Mouse (Mus musculus): ENCODE results near the gene Zdhhc11. TPM values are rescaled to one million over a fixed set of nuclear protein-coding genes. Genes with fewer than 3 reads are reported as not detected.
A peak's percentile ranks its signal among the peaks of the same experiment; 100 is the strongest.
"Not testable (repeated sequence)": the region's sequence is repeated elsewhere in the genome, so short reads cannot be mapped to it uniquely, and the experiment has no call there.

Gene Zdhhc11
- polyA plus RNA-seq, 1 experiment from 2014 or later, result not detected

DNA sequence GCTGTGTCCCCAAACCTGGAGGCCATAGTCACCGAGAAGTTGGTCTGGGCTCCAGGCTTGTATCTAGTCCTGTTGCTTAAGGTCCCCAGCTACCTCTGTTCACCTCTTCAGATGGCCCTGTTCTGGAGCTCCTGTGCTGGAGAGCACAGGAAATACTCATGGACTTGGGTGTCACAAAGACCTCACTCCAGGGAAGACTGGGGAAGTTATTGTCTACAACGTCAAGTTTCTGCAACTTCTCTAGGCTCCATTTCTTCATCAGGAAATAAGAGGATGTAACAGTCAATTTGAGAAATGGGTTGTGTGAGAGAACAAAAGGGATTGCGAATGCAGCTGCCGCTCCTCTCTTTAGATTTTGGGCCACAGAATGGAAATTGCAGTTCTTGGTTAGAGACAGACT is 32.8 kb downstream of the Zdhhc11 start:
- no peaks in the 10 kb centered on the region for H3K9me3 ChIP-seq (ENCODE audit: control insufficient read depth, low read length)
- WGBS, result 70% methylated on average over 4 of the region's 4 CpGs
- H3K27ac ChIP-seq (ENCODE audit: low read length), result no peak overlapping the region
- no peaks in the 10 kb centered on the region for H3K4me1 ChIP-seq (replicated peaks; ENCODE audit: control insufficient read depth, insufficient read depth, low read length)
- H3K4me3 ChIP-seq (ENCODE audit: low read length), result no peak overlapping the region
- no peak overlapping the region for H3K4me2 ChIP-seq (ENCODE audit: low read depth, low read length)
- no peak overlapping the region for H3K9ac ChIP-seq (ENCODE audit: low read length)
- no peaks in the 10 kb centered on the region for H3K27me3 ChIP-seq (ENCODE audit: control insufficient read depth, insufficient read depth, low read depth, low read length)
- no peaks in the 10 kb centered on the region for H3K36me3 ChIP-seq (ENCODE audit: control insufficient read depth, insufficient read depth, low read length)
- ATAC-seq (ENCODE audit: low read depth), result no peak

DNA sequence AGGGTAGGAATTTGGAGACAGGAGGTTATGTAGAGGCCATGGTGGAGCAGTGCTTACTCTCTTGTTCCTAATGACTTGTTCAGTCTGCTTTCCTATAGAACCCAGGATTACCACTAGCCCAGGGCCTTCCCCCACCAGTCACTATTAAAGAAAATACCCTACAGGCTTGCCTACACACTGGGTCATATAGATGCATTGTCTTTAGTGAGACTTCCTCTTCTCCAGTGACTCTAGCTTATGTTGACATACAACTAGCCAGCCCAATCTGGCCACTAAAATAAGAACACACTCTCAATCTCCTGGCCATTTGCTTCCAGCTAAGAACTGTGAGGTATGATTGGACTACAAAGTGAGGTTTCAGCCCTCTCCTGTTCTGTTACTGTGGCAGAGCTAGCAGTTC is 36.9 kb downstream of the Zdhhc11 start:
- Histone ChIP-seq H3K4me3 (ENCODE audit: low read length) (no peak overlapping the region), H3K9me3 (ENCODE audit: control insufficient read depth, low read length) (no peaks in the 10 kb centered on the region), H3K27ac (ENCODE audit: low read length) (no peak overlapping the region), H3K9ac (ENCODE audit: low read length) (no peak overlapping the region), H3K4me2 (ENCODE audit: low read depth, low read length) (no peak overlapping the region), H3K4me1 (replicated peaks; ENCODE audit: control insufficient read depth, insufficient read depth, low read length) (no peaks in the 10 kb centered on the region), H3K36me3 (ENCODE audit: control insufficient read depth, insufficient read depth, low read length) (no peaks in the 10 kb centered on the region), H3K27me3 (ENCODE audit: control insufficient read depth, insufficient read depth, low read depth, low read length) (no peaks in the 10 kb centered on the region)
- ATAC-seq (ENCODE audit: low read depth), result no peak

DNA sequence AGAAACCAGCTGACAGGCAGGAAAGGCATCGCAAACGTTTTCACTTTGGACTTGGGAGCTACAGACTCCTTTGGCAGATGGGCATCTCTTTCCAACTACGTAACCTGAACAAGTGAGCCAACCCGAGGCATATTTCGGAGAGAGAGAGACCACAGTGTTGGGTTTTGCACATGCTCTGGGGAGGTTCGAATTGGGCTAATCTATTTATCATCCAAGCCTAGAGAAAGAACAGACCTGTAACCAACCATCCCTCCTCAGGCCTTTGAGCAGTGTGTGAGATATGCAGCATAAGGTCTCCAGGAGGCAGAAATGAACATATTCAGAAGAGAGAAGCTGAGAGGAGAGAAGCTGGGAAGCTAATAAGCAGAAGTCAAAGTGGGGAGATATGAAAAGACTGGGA is 37.3 kb downstream of the Zdhhc11 start:
- no peak overlapping the region for H3K27ac ChIP-seq (ENCODE audit: low read length)
- no peaks in the 10 kb centered on the region for H3K9me3 ChIP-seq (ENCODE audit: control insufficient read depth, low read length)
- no peaks in the 10 kb centered on the region for H3K27me3 ChIP-seq (ENCODE audit: control insufficient read depth, insufficient read depth, low read depth, low read length)
- no peaks in the 10 kb centered on the region for H3K36me3 ChIP-seq (ENCODE audit: control insufficient read depth, insufficient read depth, low read length)
- no peak overlapping the region for H3K4me3 ChIP-seq (ENCODE audit: low read length)
- no peaks in the 10 kb centered on the region for H3K4me1 ChIP-seq (replicated peaks; ENCODE audit: control insufficient read depth, insufficient read depth, low read length)
- WGBS, result 75% methylated on average over 6 of the region's 6 CpGs
- no peak overlapping the region for H3K4me2 ChIP-seq (ENCODE audit: low read depth, low read length)
- H3K9ac ChIP-seq (ENCODE audit: low read length), result no peak overlapping the region
- ATAC-seq (ENCODE audit: low read depth), result no peak

DNA sequence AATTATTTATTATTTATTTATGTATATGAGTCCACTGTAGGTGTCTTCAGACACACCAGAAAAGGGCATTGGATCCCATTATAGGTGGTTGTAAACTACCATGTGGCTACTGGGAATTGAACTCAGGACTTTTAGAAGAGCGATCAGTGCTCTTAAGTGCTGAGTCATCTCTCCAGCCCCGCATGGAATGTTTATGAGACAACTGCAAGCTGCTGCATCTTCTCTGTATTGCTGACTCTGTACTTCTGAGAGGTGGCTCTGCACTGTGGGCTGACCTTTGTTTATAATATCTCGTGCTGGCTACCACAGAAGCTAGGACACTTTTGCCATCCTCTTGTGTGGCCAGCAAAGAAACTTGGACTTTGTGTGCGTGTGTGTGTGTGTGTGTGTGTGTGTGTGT is 37.8 kb downstream of the Zdhhc11 start:
- H3K4me1 ChIP-seq (replicated peaks; ENCODE audit: control insufficient read depth, insufficient read depth, low read length), result no peaks in the 10 kb centered on the region
- no peaks in the 10 kb centered on the region for H3K9me3 ChIP-seq (ENCODE audit: control insufficient read depth, low read length)
- WGBS, result 56% methylated on average over 4 of the region's 4 CpGs
- H3K4me2 ChIP-seq (ENCODE audit: low read depth, low read length), result no peak overlapping the region
- no peak; the same call in 1 of the 2 replicates for ATAC-seq (ENCODE audit: low read depth)
- H3K36me3 ChIP-seq (ENCODE audit: control insufficient read depth, insufficient read depth, low read length), result no peaks in the 10 kb centered on the region
- no peak overlapping the region for H3K4me3 ChIP-seq (ENCODE audit: low read length)
- H3K9ac ChIP-seq (ENCODE audit: low read length), result no peak overlapping the region
- H3K27ac ChIP-seq (ENCODE audit: low read length), result no peak overlapping the region
- H3K27me3 ChIP-seq (ENCODE audit: control insufficient read depth, insufficient read depth, low read depth, low read length), result no peaks in the 10 kb centered on the region

DNA sequence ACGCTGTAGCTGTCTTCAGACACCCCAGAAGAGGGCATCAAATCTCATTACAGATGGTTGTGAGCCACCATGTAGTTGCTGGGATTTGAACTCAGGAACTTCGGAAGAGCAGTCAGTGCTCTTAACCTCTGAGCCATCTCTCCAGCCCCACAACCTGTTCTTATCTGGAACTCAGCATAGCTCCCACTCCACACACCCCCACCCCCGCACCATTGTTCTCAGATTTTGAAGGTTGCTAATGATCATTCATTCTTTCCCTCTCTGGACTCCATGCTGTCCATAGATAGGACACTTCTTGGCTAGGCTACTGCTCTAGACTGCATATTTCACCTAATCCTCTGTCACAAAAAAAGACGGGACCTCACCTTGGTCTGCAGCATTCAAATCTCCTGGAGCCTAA is 43.2 kb downstream of the Zdhhc11 start:
- H3K27me3 ChIP-seq (ENCODE audit: control insufficient read depth, insufficient read depth, low read depth, low read length), result peaks cover 14% of the 10 kb centered on the region
- not testable (repeated sequence) for H3K9ac ChIP-seq (ENCODE audit: low read length)

DNA sequence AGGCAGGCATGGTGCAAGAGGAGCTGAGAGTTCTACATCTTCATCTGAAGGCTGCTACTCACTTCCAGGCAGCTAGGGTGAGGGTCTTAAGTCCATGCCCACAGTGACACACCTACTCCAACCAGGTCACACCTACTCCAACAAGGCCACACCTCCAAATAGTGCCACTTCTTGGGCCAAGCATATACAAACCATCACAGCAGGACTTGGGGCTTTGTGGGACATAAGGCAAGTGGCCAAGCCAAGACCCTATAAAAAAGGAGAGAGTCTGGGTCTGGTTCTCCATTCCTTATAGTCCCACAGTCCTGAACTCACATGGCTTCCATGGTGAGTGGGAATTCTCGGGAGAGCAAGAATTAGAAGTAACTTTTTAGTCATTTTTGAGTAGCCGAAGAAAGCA is 44.6 kb downstream of the Zdhhc11 start:
- WGBS, result 64% methylated on average over 2 of the region's 2 CpGs
- not testable (repeated sequence) for ATAC-seq (ENCODE audit: low read depth); H3K4me2 ChIP-seq (ENCODE audit: low read depth, low read length); H3K4me3 ChIP-seq (ENCODE audit: low read length); H3K9ac ChIP-seq (ENCODE audit: low read length); H3K36me3 ChIP-seq (ENCODE audit: control insufficient read depth, insufficient read depth, low read length); H3K4me1 ChIP-seq (replicated peaks; ENCODE audit: control insufficient read depth, insufficient read depth, low read length); H3K27ac ChIP-seq (ENCODE audit: low read length); H3K9me3 ChIP-seq (ENCODE audit: control insufficient read depth, low read length)
- peaks cover 14% of the 10 kb centered on the region for H3K27me3 ChIP-seq (ENCODE audit: control insufficient read depth, insufficient read depth, low read depth, low read length)

More for the DNA sequence above, 43.2 kb downstream of the Zdhhc11 start:
- not testable (repeated sequence) for H3K4me2 ChIP-seq (ENCODE audit: low read depth, low read length); ATAC-seq (ENCODE audit: low read depth); H3K36me3 ChIP-seq (ENCODE audit: control insufficient read depth, insufficient read depth, low read length); H3K4me3 ChIP-seq (ENCODE audit: low read length); H3K4me1 ChIP-seq (replicated peaks; ENCODE audit: control insufficient read depth, insufficient read depth, low read length); H3K9me3 ChIP-seq (ENCODE audit: control insufficient read depth, low read length); H3K27ac ChIP-seq (ENCODE audit: low read length)
- 79% methylated on average over 4 of the region's 4 CpGs for WGBS

DNA sequence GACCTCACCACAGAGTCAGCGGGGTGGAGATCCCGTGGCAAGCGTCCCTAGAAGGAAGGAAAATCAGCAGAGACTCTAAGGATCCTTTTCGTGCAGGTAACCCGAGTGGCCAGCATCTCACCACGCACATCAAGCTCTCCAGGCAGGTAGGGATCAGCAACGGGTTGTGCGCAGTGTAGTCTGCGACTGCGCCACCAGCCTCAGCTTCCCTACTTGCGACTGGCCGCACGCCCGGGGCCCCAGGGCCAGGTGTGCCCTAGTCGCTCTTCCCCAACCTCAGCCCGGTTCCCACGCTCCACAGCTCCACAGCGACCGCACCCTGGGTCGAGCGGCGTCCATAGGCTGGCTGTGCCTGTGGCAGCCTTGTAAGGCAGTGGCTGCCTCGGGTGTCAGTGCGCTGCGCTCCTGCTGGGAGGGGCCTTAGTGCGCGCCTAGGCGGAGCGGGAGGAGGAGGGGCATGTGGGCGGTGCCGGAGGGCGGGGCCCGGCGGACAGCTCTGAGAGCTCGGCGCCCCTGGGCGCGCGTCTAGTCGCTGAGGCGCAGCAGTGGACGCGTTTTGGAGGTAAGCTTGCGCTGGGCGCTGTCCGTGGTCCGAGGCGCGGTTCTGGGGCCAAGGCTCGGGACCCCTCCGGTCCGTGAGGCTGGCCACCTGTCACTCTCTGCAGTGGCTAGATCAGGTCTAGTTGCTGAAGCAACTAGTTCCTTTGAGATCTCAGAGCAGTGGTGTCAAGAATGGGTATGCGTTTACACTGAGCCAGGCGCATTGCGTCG is 45.5 kb downstream of the Zdhhc11 start, which contains the start of gene Tppp:
TSS of gene Tppp (plus strand) at position 460 of the 771 bp plus-strand sequence.
- under 1% methylated on average over 52 of the region's 56 CpGs for WGBS
- H3K27me3 ChIP-seq (ENCODE audit: control insufficient read depth, insufficient read depth, low read depth, low read length), result peaks cover 14% of the 10 kb centered on the region
- no peak within 1 kb of the TSS for H3K27ac ChIP-seq (ENCODE audit: low read length)
- H3K4me3 ChIP-seq (ENCODE audit: low read length), result peak within 1 kb of the TSS; percentile 58
- H3K9me3 ChIP-seq (ENCODE audit: control insufficient read depth, low read length), result no peaks in the 10 kb centered on the region
- peak within 1 kb of the TSS; percentile 99 for H3K4me2 ChIP-seq (ENCODE audit: low read depth, low read length)
- H3K4me1 ChIP-seq (replicated peaks; ENCODE audit: control insufficient read depth, insufficient read depth, low read length), result peaks cover 3% of the 10 kb centered on the region; the same call in 1 of the 2 replicates
- ATAC-seq (ENCODE audit: low read depth), result peak; percentile 98
- peak within 1 kb of the TSS; percentile 68 for H3K9ac ChIP-seq (ENCODE audit: low read length)
- H3K36me3 ChIP-seq (ENCODE audit: control insufficient read depth, insufficient read depth, low read length), result no peaks in the 10 kb centered on the region

DNA sequence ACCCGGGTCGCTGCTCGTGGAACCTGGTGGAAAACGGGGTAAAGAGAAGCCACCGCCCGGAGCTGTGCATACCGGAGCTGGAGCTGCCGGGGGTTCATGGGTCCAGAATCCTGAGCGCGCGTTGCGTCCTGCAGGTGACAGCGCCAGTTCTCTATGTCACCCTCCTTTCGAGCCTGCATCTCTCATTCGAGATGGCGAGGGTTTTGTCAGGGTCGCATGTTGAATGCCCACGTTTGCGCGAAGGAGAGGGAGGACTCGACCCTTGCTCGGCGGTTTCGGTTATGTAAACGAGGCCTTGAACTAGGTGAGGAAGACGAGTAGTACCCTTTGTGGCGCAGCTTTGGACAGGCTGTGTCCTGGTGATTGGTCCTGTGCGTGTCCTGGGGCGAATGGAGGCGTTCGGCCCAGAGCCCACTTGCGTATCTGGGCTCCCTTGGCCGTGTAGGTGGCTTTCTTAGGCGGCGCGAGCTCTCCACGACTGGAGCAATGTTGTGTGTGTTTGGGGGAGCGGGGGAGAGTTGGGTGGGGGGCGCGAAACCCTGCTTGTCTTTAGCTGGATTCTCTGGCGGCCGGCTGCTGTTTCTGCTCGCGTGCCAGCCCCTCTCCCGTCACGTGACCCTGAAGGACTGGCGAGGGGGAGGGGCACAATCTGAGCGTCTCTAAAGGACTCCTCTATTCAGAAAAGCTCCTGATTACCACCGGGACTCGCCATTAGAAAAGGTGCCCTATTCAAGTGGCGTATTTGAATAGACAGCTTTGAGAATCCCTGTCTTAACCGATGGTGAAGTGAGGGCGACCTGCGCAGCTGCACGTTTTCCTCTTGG is 46.4 kb downstream of the Zdhhc11 start:
- peaks cover 3% of the 10 kb centered on the region; the same call in 1 of the 2 replicates for H3K4me1 ChIP-seq (replicated peaks; ENCODE audit: control insufficient read depth, insufficient read depth, low read length)
- peak overlapping the region; percentile 99 for H3K4me2 ChIP-seq (ENCODE audit: low read depth, low read length)
- H3K27ac ChIP-seq (ENCODE audit: low read length), result no peak overlapping the region
- H3K36me3 ChIP-seq (ENCODE audit: control insufficient read depth, insufficient read depth, low read length), result no peaks in the 10 kb centered on the region
- ATAC-seq (ENCODE audit: low read depth), result peak; percentile 6; the same call in 1 of the 2 replicates
- peaks cover 14% of the 10 kb centered on the region for H3K27me3 ChIP-seq (ENCODE audit: control insufficient read depth, insufficient read depth, low read depth, low read length)
- peak overlapping the region; percentile 58 for H3K4me3 ChIP-seq (ENCODE audit: low read length)
- H3K9me3 ChIP-seq (ENCODE audit: control insufficient read depth, low read length), result no peaks in the 10 kb centered on the region
- peak overlapping the region; percentile 45 for H3K9ac ChIP-seq (ENCODE audit: low read length)
- WGBS, result under 1% methylated on average over 54 of the region's 55 CpGs

DNA sequence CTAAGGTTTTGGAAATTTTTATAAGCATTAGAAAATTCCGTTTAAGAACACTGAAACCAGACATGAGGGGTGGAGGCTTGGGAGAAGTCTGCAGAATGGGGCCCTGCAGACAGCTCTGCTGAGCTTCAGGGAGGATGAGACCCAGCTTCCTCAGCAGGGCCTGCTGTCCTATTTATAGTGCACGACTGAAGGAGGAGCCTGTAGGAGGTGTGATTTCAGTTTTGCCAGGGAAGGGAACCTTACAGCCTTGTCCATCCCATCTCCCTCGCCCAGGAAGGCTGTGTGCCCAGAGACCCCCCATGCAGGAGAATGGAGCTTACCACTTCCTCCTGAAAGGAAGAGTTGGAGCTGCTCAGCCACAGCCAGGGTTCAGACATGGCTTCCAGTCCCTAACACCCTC is 47.0 kb downstream of the Zdhhc11 start:
- H3K36me3 ChIP-seq (ENCODE audit: control insufficient read depth, insufficient read depth, low read length), result no peaks in the 10 kb centered on the region

More for the DNA sequence above, 47.0 kb downstream of the Zdhhc11 start:
- Histone ChIP-seq H3K9ac (ENCODE audit: low read length) (no peak overlapping the region), H3K4me2 (ENCODE audit: low read depth, low read length) (peak overlapping the region; percentile 99), H3K4me3 (ENCODE audit: low read length) (peak overlapping the region; percentile 58), H3K4me1 (replicated peaks; ENCODE audit: control insufficient read depth, insufficient read depth, low read length) (peaks cover 3% of the 10 kb centered on the region; the same call in 1 of the 2 replicates), H3K27me3 (ENCODE audit: control insufficient read depth, insufficient read depth, low read depth, low read length) (peaks cover 14% of the 10 kb centered on the region), H3K27ac (ENCODE audit: low read length) (no peak overlapping the region), H3K9me3 (ENCODE audit: control insufficient read depth, low read length) (no peaks in the 10 kb centered on the region)
- 19% methylated on average over 3 of the region's 3 CpGs for WGBS
- no peak for ATAC-seq (ENCODE audit: low read depth)

Measured in lung, embryonic 16.5 days (tissue).